Mouse (Mus musculus): ENCODE measurements around the gene Znhit2.

Gene Znhit2

DNA sequence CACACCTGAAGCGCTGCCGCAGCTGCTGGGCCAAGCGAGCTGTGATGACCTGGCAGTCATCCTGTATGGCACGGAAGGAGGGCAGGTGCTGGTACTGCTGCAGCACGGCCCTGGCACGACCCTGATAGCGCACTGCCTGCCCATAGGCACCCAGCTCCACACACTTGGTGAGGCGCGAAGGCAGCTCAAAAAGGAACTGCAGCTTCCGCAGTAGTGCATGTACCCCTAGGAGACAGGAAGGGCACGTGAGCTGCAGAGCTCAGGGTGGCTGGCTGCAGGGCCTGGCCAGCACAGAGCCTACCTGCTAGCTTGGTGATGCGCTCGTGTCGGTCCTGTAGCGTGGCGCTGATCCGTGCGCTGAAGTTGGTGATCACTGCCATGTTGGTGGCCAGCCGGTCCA lies 10.3 kb downstream of the Znhit2 start:
- no peak for DNase-seq (ENCODE audit: low read depth)

DNA sequence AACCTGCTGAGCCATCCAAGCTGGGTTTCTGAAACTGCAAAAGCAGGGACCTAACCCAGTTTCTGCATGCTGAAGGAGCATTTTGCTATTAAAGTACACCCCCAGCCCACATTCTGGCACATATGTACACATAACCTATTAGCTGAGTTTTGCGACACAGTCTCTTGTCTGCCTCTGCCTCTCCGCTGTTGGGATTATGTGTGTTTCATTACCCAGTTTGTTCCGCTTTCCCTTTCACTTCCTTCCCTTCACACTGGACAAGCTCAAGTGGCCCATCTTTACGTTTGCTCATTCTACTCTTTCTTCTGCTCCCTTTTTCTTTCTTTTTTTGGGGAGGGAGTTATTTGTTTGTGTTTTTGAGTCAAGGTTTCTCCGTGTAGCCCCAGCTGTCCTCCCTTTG lies 12.9 kb downstream of the Znhit2 start:
- DNase-seq (ENCODE audit: low read depth) = no peak

DNA sequence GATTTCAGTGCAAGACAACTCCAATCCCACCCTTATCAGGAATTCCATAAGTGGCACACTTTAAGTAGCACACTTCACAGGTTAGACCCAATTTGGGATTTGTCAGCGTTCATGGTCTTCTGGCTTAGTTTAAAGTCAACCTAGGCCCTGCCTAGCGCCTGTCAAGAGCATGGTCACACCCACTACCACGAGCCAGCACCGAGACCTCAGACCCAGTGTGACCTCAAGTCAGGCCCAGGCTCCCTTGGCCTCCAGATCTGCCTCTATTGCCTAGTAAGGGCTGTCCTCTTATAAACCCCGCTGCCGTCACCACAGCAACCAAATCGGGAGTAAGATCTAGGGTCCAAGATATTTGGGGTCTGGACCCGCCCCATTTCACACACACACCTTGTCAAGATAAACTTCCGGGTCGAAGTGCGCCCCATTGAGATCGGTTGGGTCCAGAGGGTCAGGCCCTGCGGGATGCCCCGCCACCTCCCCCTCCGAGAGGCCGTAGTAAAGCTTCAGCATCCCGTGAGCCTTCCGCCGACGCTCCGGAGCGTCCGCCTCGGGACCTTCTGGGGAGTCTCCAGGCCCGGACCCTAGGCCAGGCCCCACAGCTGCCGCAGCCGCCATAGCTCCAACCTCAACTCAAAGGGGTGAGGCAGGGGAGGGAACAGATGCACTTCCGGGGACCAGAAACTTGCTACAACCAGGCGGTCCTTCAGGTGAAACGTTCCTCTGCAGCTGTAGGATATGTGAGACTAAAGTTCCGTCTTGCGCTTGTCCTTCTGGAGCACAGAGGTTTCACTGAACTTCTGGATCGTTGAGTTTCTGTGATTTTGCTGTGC lies 15.8 kb downstream of the Znhit2 start, which contains the start of gene Vps51:
Gene Vps51 (minus strand): TSS at position 668 of the 830 bp plus-strand sequence.
- DNase-seq (ENCODE audit: low read depth) = peak; percentile 96

DNA sequence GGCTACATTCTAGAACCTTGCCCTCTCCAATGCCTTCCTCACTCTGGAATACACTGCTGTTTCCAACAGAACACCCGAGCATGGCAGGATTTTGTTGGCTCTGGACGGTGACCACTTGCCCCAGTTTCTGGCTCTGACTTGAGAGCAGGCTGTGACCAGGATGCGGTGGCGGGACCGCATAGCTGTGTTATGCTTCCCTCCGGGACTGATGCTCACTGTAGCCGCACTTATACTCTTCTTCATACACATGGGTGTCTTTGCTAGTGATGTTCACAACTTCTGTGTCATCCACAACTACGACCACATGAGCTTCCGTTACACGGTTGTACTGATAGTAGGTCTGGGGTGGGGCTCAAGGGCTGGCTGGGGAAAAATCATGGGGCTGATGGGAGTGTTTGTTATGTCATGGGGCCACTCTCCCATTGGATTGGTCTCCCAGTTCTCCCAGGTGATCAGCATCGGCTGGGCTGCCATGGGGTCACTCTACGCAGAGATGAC lies 19.0 kb downstream of the Znhit2 start, which contains the start of gene Tmem262:
Gene Tmem262 (plus strand): TSS at position 51 of the 498 bp plus-strand sequence.
- DNase-seq (ENCODE audit: low read depth) = no peak

DNA sequence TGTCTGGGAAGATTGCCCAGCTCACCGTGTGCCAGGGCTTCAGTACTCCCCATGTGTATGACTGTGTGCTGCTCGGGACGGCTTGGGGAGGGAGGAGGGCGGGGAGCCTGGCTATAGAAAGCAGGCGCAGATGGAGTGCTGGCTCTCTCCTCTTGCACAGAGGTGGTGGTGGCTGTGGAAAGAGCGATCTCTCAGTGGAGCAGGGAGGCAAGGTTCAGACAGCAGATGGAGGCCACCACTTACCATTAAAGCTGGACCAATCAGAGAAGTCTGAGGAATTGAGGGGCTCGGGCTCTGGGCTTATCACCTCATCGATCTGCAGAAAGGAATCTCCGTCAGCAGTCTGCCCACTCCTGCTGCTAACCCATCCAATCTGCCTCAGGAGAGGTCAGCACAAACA lies 21.2 kb downstream of the Znhit2 start, which contains the start of gene Gm28374:
Gene Gm28374 (minus strand): TSS at position 101 of the 400 bp plus-strand sequence.
- no peak for DNase-seq (ENCODE audit: low read depth)

DNA sequence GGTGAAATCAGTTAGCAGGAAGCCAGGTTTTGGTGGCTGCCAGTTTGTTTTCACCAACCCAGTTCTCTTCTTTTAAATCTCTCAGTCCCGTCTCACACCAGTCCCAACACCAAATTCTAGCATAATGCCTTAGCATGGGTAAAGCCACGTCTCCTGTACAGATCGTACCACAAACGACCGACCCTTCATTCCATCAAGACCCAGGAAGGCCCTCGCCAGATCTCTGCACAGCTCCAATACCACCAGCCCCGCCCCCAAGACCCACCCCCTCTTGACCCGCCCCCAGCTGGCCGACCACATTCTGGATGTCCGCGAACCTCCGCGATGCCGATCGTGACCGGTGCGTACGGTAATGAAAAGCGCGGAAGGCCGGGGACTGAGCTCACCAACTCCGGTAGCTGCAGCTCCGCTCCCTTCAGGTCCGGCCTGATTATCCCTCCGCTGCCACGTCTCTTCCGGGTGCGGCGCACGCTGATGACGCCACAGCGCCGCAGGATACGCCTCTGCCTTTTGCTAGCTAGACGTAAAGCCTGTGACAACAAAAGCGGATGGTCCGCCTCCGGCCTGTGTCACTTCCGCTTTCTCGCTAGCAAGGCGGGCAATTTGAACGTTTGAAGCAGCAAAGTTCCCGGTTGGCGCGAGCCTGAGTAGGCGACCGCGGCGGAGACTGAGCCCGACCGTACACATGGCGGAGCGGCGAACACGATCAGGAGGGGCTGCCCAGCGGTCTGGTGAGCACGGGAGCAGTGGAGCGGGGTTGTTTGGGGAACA lies 23.7 kb downstream of the Znhit2 start, which contains the start of the genes Zfpl1 and Cdca5:
Gene Zfpl1 (minus strand): TSS at position 479 of the 771 bp plus-strand sequence.
Gene Cdca5 (plus strand): TSS at position 506 of the 771 bp plus-strand sequence.
- DNase-seq (ENCODE audit: low read depth) = peak; percentile 99

DNA sequence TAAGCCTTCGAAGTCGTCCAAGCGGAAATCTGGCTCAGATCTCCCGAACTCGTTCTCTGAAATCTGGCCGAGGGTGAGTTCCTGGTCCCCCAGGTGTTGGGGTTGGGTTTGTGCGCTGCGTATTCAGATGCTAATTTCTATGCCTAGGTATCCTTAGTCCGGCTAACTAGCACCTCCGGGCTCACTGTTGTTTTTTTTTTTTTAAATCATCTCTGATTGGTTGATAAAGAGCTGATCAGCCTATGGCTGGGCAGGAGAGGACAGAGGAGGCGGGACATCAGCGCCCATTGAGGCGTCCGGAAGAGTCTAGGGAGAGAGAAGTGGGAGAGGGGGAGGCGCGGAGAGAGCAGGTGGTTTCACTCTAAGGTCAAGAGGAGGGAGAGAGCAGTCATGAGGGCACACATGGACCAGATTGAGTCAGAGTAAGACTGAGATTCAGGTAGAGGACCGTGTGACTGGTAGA lies 24.5 kb downstream of the Znhit2 start:
- DNase-seq (ENCODE audit: low read depth) = peak; percentile 92

DNA sequence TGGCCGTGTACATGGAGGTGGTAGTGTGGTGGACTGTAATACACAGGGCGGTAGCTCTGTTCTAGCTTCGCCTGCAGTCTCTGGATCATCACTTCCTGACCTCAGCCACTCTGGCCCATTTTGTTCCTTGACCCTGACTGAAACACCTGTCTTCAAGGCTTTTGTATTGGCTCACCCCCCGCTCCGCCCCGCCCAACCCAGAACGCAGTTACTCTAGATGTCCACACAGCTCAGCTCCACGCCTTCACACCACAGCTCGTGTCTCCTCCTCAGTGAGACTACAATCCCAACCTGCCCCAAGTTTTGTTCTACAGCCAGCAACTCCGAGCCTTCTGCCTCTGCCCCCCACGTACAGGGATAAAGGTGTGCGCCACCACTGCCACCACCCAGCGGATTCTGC lies 27.8 kb downstream of the Znhit2 start:
- no peak for DNase-seq (ENCODE audit: low read depth)

DNA sequence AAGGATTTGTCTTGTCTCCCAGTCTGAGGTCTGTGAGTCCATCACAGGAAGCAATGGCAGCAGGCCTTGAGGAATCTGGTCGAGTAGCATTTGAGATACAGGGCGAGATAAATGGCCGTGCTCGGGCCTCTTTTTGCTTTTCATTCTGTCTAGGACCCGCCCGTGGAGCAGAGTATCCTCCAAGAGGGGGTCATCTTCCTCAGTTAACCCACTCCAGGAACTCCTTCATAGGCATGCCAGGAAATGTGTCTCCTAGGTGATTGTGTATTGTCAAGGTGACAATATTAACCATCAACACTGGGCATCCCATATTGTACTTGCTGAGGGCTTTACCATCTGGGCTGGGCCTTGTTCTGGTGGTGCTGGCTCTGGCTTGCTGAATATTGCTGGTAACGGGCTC lies 33.1 kb downstream of the Znhit2 start, which contains the start of gene AC131692.1:
Gene AC131692.1 (plus strand): TSS at position 301 of the 400 bp plus-strand sequence.
- no peak for DNase-seq (ENCODE audit: low read depth)

DNA sequence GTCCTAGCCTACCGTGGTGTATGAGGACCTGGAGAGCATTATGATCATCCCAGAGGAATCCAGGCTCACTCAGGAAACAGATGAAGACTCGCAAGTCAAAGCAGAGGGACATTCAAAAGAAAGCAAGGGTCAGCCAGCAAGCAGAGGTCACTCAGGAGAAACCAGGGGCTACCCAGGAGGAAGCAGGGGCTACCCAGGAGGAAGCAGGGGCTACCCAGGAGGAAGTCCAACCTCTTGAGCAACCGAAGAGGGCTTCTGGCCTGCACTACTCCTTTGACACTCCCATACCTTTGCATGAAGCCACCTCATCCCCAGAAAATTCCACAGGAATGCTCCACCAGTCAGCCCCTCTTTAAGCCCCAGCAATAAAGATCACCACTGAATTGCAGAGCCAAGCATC lies 36.9 kb downstream of the Znhit2 start:
- DNase-seq (ENCODE audit: low read depth) = no peak

DNA sequence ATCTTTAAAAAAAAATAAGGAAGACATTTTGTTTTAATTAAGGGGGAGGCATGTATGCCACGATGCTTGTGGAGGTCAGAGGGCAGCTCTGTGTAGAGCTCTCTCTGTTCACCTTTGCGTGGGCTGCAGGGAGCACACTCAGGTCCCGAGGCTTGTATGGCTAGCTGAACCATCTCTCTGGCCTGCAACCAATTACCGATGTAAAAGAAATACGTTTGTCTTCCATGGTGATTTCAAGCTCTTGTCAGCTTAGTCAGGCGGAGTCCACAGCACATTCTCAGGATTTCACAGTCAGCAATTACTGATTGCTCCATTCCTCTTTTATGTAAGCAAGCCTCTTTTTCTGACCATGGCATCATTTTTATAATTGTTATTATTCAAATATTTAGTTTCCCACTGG lies 40.2 kb downstream of the Znhit2 start:
- DNase-seq (ENCODE audit: low read depth) = no peak

DNA sequence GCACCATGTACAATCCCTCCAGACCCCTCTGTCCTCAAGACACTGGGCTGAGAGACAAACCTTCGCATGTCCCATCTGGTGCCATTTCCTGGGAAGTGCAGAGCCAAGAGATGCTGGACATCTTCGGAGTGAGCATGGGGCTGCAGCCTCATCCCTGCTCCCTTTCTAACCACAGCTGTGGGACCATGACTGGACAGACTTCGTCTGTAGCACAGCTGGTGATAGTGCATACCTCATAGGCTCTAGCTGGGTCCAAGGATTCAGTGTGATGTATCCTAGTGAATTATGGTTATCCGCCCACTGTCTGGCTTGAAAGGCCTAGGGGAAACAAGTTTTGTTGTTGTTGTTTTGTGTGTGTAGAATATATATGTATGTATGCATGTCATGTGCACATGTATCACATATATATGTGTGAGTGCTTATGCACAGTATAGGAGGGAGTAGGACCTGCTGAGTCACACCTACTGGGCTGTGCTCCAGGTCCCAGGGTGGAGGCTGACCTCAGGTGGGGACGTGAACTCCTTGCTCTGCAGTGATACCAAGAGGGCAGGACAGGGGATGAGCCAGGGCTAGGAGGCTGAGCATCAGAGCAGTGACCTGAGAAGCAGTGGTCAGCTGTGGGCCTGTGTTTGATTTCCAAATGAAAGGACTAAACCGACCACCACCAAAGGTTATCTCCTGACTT lies 41.3 kb downstream of the Znhit2 start:
- no peak for DNase-seq (ENCODE audit: low read depth)

DNA sequence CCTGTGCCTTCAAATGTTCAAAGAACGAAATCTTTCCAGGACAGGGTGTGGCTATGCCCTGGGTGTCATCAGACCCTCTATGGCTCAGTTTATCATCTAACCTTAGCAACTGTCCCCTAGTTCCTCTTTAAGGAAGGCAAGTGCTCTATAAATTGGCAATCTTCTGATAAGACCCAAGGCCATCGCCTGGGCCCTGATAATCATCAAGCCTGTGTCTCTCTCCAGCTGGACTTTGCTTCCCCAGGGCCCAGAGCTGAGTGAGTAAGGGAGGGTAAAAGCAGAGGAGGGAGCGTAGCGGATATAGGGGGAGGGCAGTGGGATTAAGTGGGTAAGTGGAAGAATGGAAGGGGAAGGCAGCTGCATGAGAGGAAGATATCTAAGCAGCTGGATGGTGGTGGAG lies 43.5 kb downstream of the Znhit2 start:
- no peak for DNase-seq (ENCODE audit: low read depth)

DNA sequence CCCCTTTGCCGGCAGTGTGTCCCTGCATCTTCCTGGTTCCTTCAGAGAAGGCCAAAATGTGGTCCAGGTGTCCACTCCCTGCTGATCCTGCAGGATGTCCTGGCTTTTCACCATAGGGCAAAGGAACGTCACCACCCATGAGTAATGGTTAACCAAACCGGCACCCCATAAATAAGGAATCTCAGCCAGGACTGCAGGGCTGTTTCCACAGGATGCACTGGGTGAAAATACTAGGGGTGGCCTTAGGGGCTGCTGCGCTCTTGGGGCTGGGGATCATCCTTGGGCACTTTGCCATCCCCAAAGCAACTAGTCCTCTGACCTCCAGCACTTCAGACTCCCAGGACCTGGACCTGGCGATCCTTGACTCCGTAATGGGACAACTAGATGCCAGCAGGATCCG lies 44.6 kb downstream of the Znhit2 start, which contains the start of gene Naaladl1:
Gene Naaladl1 (plus strand): TSS at position 197 of the 400 bp plus-strand sequence.
- DNase-seq (ENCODE audit: low read depth) = no peak
